Mouse (Mus musculus) right cerebral cortex, postnatal 36 days (tissue): ENCODE measurements around the gene Pard3b.

Experiments used
- DNase-seq, 2 experiments: peaks; one replicate each; pipeline ENCODE4 v3.0.0; 2022; ENCODE audit warnings: low spot score in 2 of 2, mixed read lengths in 1 of 2

Gene Pard3b

DNA sequence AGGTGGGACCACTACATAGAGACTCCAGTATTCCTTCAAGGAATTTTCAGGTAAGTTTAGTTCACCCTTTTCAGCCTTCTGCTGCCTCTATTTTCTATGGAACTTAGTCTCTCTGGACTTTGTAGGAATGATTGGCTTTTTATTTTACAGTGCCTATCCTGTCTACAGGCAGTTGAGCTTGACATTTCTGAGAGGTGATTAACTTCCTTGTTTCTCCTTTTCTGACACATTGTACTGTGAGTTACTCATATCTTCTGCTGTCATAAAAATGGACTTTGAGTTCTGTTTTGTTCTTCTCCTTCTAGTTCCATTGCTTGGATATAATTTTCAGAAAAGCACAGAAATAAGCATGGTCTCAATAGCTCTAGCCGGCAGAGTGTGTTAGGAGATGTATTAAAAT, 112.4 kb downstream of the Pard3b start:
- DNase-seq = no peak

DNA sequence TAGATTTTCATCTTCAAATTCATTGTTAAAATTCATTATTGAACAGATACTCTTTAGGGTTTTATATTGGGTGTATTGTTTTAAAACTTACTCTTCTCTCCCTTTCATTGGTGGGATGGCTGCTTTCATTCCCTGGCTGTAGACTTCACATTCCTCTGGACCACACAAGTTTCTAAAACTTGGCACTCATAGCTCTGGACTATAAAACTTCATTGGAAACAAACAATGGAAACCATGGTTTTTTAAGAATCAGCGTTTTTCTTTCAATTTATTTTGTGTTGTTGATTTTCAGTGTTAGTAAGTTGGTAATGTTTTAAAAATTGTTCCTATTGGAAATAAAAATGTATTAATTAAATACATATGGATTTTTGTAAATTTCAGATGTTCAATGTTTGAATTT, 118.1 kb downstream of the Pard3b start:
- no peak for DNase-seq

DNA sequence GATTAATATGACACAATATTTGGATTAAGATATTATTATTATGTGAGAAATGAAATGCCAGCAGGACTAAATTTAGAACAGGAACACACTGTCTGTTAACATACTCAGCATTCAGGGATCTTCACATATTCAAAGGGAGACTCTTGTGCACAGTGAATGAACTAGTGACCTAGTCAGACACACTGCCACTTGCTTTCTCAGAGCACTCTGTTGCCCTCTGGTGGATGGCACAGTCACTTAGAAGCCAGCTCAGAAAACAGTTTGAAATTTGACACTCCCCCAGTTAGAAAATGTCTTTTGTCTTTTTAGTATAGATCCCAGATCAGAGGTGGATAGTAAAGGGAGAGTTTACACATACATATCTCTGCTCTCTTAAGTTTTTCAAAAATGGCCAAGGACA, 132.6 kb downstream of the Pard3b start:
- peak; percentile 32 to 34 for DNase-seq

- DNase-seq = no peak
These were observed 140.1 kb downstream of the Pard3b start for GRCm38 (mm10) chr1:61778731-61779130.

DNA sequence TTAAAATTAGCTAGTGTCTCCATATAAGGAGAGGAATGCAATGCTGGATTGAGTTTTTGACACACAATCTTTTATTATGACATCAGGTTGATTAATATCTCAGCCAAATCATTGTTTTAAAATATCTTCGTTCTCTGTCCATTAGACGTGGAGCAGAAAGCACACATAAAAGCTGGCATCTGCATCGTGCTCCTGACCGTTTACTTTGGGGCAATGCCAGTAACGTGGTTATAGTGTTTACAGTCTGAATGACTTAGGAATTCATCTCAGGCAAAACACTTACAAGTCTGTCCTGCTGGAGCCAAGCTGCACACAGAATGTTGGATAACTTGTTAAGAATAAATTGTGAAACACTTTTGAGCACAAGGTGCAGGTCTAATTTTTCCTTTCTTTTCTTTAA, 141.3 kb downstream of the Pard3b start:
- DNase-seq = no peak

DNA sequence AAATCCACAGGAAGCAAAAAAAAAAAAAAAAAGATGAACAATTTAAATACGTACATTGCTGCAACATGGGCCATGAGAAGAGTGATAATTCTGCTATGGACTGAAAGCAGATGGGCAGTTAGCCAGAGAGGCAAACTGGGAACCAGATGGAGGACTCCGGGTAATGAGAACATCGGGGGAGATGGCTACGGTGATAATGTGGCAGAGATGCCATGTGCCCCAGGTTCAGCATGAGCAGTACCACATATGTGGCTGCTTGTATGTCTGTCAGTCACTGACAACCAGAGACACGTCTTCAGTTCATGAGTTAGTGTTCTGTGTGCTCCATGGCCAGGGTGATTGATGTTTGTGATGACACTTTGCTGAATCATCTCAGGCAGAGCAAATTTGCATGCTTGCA, 157.7 kb downstream of the Pard3b start:
- DNase-seq = no peak

DNA sequence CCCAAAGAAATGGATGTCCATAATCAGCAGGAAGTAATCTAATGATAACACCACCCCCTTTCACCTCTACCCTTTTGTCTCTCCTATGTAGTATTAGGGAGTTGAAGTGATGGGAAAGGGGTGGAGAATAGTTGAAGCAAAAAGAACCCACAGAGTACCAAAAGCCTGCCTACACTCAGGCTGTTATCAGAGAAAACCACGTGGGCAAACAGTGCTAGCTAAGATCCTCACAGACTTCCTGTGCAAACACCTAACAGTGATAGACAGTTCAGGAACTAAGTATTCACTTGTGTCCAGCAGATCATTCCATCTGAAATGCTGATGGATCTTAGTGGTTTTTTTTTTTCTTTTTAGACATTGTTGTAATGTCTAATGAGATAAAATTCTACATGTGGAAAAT, 181.6 kb downstream of the Pard3b start:
- DNase-seq = no peak

DNA sequence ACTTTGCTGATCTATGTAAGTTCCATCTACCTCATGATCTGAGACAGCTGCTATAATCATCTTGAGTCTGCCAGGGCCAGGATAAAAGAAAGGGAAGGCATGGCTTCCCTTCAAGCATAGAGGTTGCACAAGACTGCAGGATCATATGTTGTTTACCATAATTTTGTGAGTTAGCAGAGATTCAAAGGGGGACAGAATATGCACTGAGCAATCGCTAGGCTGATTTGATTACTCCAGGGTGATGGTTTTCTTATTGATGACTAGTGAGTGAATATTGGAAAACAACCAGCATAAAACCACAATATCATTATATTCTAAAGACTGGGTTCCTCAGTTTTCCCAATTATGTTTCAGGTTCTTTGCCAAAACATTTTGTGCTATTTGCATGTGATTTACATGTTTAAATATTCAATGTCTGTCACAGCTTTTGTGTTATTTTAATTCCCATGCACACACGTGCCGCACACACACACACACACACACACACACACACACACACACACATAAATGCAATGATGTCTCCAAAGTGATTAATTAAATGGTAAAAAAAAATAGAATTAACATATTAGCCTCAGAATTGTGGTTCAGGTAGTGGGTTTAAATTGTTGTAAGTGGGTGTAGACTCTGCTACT, 187.1 kb downstream of the Pard3b start:
- no peak for DNase-seq

DNA sequence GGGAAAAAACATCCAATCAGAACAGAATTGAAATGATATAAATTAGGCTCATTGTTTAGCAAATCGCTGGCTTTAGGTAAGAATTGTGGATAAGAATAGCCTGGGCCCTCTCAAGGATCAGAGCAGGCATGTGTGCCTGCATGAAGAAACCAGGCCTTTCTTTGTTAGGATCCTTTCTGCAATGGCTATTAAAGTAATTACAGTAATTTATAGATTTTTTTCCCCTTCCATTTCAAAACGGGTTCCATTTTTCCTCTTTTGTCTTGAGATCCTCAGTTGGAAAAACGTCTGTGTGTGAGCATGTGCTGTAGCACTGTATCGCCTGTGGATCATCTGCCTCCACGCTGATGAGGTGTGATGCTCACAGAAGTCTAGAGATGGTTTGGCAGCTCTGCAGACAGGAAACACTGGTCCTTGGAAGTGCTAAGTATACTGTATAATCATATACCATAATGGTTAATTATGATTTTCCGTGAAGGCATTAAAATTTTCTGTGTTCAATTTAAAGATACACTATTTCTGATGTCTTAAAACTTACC, 198.5 kb downstream of the Pard3b start:
- no peak for DNase-seq

DNA sequence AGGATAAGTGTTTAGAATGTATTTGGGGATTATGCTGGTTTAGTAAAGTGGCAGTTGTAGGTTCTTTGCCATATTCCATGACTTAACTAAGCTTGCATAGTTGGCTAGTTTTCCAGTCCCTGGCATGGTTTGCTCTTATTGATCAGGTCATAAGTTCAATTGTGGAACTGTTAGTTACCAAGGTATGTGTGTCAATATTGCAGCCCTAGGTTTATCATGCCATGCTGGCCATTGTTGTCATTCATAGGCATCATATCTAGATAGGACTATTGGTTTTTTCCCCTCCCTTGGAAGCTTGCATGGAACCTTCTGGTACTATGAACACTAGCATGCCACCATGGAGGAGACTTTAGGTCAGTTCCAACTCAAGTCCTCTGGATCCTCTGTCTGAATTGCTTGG, 208.0 kb downstream of the Pard3b start:
- no peak for DNase-seq

GRCm38 (mm10) chr1:61849029-61849714, 210.5 kb downstream of the Pard3b start:
- DNase-seq = no peak

DNA sequence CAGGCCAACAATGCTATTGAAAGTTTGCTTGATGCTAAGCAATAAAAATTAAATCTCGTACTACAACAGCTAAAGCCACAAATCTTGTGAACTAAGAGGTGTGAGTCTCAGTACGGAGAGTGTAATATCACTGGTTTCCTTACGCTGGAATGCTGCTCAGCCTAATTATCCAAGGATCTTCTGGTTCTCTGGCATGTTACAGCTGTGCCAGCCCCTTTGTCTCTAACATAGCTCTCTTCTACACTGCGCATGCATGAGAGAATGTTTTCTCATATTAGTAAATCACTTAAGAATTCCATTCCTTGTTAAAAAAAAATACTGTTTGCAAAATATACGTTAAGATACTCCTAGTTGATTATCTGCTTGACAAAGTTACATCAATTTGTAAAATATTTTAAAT, 211.8 kb downstream of the Pard3b start:
- no peak for DNase-seq

GRCm38 (mm10) chr1:61851176-61851575, 212.6 kb downstream of the Pard3b start:
- DNase-seq = no peak

DNA sequence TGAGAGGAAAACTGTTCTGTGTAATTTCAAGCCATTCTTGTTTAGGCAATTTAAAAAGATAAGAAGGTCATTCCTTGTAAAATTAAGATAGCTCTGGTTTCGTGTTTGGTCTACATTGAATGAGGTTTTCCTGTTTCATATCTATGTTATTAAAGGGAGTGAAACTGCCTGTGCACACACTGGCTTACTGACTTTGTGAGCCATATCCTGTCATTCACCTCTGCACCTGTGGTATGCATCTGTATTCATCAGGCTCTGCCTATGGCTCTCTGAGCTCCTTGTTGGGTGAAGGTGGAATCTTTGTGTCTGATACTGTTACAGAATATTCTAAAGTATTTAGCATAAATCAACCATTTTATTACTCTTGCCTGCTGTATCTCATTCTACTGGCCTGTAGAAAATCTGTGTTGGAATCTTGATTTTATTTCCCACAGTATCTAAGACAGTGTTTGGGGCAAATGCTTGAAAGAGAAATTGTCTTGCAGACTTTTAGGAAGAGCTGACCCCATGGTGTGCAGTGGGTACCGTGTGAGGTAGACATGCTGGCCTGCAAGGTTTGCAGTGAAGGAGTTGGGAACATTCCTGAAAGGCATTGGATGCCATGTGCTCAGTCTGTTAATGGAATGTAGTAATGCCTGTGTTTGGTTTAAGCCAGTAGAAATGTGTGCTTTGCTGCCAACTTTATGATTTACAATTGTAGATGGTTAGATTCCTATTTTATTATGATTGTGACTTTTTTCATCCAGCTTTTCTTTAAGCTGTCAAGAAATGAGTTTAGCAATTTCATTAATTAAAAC, 228.9 kb downstream of the Pard3b start:
- no peak for DNase-seq

DNA sequence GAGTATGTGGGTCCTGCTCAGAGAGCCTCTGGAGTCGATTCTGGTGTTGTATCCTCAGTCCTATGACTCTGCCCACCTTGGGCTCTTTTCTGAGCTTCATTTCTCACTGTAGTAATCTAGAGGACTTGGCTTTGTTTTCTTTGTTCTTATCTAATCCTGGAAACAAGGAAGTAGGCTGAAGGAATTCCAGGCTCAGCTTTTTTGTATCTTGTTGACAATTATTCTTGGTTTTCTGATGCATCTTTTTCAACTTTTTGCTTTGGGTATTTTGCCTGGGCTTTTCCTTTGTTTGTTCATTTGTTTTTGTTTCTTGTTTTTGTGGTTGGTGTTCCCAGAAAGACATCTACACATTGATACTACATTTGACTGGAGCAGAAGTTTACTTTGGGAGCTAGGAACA, 236.3 kb downstream of the Pard3b start:
- no peak for DNase-seq

- no peak for DNase-seq
These were observed 241.3 kb downstream of the Pard3b start for GRCm38 (mm10) chr1:61879706-61880470.

DNA sequence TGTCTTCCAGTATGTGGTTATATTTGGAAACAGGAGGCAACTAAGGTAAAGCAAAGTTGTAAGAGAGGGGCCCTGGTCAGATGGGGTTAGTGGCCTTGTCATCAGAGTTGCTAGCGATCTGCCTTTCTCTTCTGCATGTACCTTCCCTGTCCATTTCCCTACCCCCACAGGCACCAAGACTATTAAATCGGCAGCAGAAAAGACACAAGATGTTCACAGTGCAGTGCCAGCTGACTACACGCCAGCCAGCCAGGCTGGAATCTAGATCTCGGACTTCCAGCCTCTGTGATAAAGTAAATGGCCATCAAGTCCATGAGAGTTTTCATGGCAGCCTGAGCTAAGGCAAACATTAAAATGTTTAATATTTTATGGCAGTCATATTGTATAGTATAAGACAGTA, 257.4 kb downstream of the Pard3b start:
- DNase-seq = no peak

DNA sequence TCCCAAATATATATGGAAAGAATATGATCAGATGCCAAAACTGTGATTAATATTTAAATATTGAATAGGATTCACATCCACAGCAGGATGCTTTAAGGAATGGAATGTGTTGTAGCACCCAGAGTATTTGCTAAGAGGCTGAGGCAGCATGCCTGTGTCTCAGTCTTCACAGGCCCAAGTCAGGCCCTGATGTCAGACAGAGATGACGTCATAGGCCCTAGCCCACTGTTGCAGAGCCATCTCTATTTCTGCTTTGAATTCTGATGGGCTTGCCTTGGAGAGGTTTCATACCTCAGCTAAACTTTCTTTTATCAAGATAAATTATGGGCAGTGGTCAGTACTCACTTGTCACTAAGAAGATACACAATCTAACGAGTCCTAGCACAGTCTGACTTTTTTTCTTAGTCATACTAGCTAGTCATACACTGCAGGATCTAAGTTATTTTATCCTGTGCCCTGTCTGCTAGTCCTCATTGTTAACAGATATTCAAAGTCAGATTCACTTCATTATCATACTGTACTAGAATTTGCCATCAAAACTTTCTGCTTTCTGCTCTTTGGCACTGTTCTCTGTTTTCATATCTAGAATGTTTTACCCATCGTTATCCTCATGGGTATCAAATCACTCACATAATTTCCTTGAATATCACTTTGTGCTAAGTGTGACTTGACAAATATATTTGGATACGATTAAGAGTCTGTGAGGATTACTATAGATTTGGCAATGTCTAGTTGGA, 264.8 kb downstream of the Pard3b start:
- DNase-seq = no peak

DNA sequence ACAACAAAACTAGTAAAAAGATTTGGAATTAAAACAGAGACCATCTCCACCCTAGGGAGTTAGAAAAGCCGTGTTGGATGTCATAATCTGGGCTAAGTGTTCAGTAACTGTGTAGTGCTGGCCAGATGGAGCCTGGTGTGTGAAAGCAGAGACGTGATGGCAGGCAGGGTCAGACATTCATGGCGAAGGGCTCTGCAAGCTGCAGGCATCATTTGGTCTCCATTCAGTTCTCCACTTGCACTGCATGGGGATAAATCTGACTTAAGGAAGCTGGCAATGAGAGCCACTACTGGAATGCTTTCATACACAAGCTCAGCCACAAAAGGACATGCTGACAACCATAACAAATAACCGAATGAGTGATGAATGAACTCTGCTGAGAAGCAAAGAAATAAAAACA, 265.4 kb downstream of the Pard3b start:
- no peak for DNase-seq

DNA sequence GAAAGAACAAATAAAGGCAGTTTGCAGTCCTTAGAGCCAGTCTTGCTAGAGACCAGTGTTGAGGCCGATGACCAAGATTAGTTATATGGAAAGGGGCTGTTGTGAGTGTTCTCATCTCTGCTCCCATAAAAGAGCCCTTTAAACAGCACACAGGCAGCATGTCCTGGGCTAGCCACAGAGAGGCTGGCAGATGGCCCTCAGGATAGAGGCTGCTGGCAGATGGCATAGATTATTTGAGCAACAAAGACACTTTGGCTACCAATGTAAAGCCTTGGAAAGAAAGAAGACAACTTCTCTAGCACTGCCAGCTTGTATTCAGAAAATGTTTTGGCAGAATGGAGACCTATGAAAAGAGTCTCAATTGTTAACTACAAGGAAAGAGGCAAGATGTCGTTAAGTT, 274.3 kb downstream of the Pard3b start:
- DNase-seq = no peak

GRCm38 (mm10) chr1:61924958-61925357, 286.3 kb downstream of the Pard3b start:
- DNase-seq = no peak
